25 mouse cellular contexts compared by ENCODE assay signal in the genomic region with DNA sequence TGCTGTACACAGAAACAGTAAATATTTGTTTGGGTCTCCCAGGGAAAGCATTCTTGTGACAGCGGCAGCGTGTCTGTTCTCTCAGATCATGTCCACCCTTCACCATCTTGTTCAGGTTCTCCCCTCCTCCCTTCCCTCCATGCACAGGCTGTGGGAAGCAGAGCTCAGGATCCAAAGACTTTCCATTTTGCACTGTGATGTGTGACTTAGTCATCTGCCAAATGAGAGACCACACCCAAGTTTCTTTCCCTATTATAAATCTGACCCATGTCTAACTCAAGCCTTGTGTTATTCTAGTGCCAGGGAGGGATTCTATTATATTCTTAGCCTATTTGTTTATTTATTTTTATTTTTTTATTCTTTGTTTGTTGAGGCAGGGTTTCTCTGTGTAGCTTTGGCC. TPM values are rescaled to one million over a fixed set of nuclear protein-coding genes. Genes with fewer than 3 reads are reported as not detected.
DNase-seq lines count a peak whose midpoint lies in the region; ATAC-seq and TF ChIP-seq lines count a peak whose summit lies in the region.
"Had no signal": no experiment of that assay in that cellular context is flagged by ENCODE, and none has a peak within 500 bp of the region (broad histone marks: within the 10 kb centered on the region; RNA-seq: fewer than 3 reads in every experiment).

No protein-coding gene starts in this region.

- no peak for ATAC-seq in liver, embryonic 15.5 days (ENCODE audit: insufficient read depth)
- no peak for ATAC-seq in stomach, embryonic 16.5 days (ENCODE audit: insufficient read depth, low FRiP score)
- ATAC-seq: CD4-positive, CD25-positive, alpha-beta regulatory T cell, adult 4 months; forebrain, embryonic 13.5 days; hindbrain, embryonic 16.5 days; intestine, postnatal 0 days; midbrain, embryonic 13.5 days had no signal

- H3K9ac ChIP-seq in liver, embryonic 15.5 days: no peak overlapping the region
- no peak overlapping the region for H3K9ac ChIP-seq in stomach, embryonic 16.5 days (ENCODE audit: low read length)
- H3K9ac ChIP-seq: forebrain, embryonic 13.5 days; limb, embryonic 15.5 days; midbrain, embryonic 13.5 days; stomach, embryonic 15.5 days had no signal

- intact Hi-C loops in gastrocnemius, adult 2 months (cut with DNase I): loop anchor here (2.0 kb wide), 1 partner anchor 114 kb away; no protein-coding TSS in a partner anchor
- intact Hi-C loops in gastrocnemius, postnatal 36 days (cut with DNase I): no loop called here

- no peaks in the 10 kb centered on the region for H3K27me3 ChIP-seq in liver, embryonic 15.5 days
- H3K27me3 ChIP-seq in stomach, embryonic 16.5 days (ENCODE audit: control insufficient read depth, insufficient read depth, low read length): no peaks in the 10 kb centered on the region
- H3K27me3 ChIP-seq: forebrain, embryonic 13.5 days; limb, embryonic 15.5 days; midbrain, embryonic 13.5 days; neural tube, embryonic 15.5 days; stomach, embryonic 15.5 days had no signal

- no peak overlapping the region for H3K4me2 ChIP-seq in liver, embryonic 15.5 days
- H3K4me2 ChIP-seq in stomach, embryonic 16.5 days (ENCODE audit: low read depth, low read length): no peak overlapping the region
- H3K4me2 ChIP-seq: forebrain, embryonic 13.5 days; limb, embryonic 15.5 days; midbrain, embryonic 13.5 days; neural tube, embryonic 15.5 days; stomach, embryonic 15.5 days had no signal

- H3K36me3 ChIP-seq in liver, embryonic 15.5 days (replicated peaks): peaks cover 11% of the 10 kb centered on the region
- H3K36me3 ChIP-seq in stomach, embryonic 16.5 days (ENCODE audit: control insufficient read depth, insufficient read depth, low read length): no peaks in the 10 kb centered on the region
- H3K36me3 ChIP-seq: stomach, embryonic 15.5 days had no signal

- no peak for TF ChIP-seq CTCF in gastrocnemius, adult 2 months (IDR thresholded peaks at IDR 0.05)

- peaks cover 92% of the 10 kb centered on the region for H3K4me1 ChIP-seq in liver, embryonic 15.5 days (replicated peaks)
- peaks cover 39% of the 10 kb centered on the region for H3K4me1 ChIP-seq in stomach, embryonic 16.5 days (ENCODE audit: control insufficient read depth, insufficient read depth, low read length)

- H3K27ac ChIP-seq in gastrocnemius, adult 2 months: peak overlapping the region; percentile 9
- peak overlapping the region; percentile 93 for H3K27ac ChIP-seq in liver, embryonic 15.5 days (replicated peaks)
- peak overlapping the region; percentile 41 for H3K27ac ChIP-seq in stomach, embryonic 16.5 days (ENCODE audit: low read length)
- H3K27ac ChIP-seq: forebrain, embryonic 13.5 days; limb, embryonic 10.5 days; limb, embryonic 15.5 days; neural tube, embryonic 15.5 days; stomach, embryonic 15.5 days had no signal

- 86% methylated on average over 2 of the region's 2 CpGs for WGBS in liver, embryonic 15.5 days (ENCODE audit: insufficient replicate concordance)
- 67% methylated on average over 2 of the region's 2 CpGs for WGBS in stomach, embryonic 16.5 days

- no peak for DNase-seq in gastrocnemius, adult 2 months
- DNase-seq in gastrocnemius, postnatal 36 days: no peak
- DNase-seq in 3134 (ENCODE audit: extremely low read depth, insufficient read length, low spot score): peak; percentile 39
- DNase-seq in cerebellum, postnatal 10 days: no peak
- DNase-seq in frontal cortex, postnatal 14 days (ENCODE audit: low spot score in 2 of 2): no peak
- DNase-seq: adrenal gland, postnatal 25 days; cerebellum, adult 9-11 months; kidney, postnatal 10 days; layer of hippocampus, postnatal 36 days; lung, postnatal 4 days; retina, postnatal 1 day; right cerebral cortex, postnatal 14 days; thymus, adult 18-20 months; thymus, postnatal 25 days had no signal

- no peaks in the 10 kb centered on the region for H3K9me3 ChIP-seq in liver, embryonic 15.5 days (replicated peaks)
- H3K9me3 ChIP-seq in stomach, embryonic 16.5 days (replicated peaks; ENCODE audit: control insufficient read depth, low read length): no peaks in the 10 kb centered on the region
- H3K9me3 ChIP-seq: forebrain, embryonic 13.5 days; limb, embryonic 10.5 days; limb, embryonic 15.5 days; midbrain, embryonic 13.5 days; neural tube, embryonic 15.5 days; stomach, embryonic 15.5 days had no signal

- H3K4me3 ChIP-seq in gastrocnemius, adult 2 months: no peak overlapping the region
- H3K4me3 ChIP-seq in liver, embryonic 15.5 days (replicated peaks): no peak overlapping the region
- H3K4me3 ChIP-seq in stomach, embryonic 16.5 days (replicated peaks; ENCODE audit: low read length): no peak overlapping the region
- H3K4me3 ChIP-seq: forebrain, embryonic 13.5 days; limb, embryonic 10.5 days; limb, embryonic 15.5 days; midbrain, embryonic 13.5 days; neural tube, embryonic 15.5 days; stomach, embryonic 15.5 days had no signal

RNA-seq across cellular contexts. Expression of gene Ap5s1, which starts 1.5 kb away (rescaled TPM):
- 10 to 100 TPM; 15.6 to 21.0 TPM for total RNA-seq in gastrocnemius, adult 2 months (2021)
- 10 to 100 TPM; 13.9 to 15.0 TPM for total RNA-seq in gastrocnemius, postnatal 36 days (2021)
- polyA plus RNA-seq in liver, embryonic 15.5 days (2015; fragmentation: Nextera tagmentation; extraction: Ambion mirVana): 16.6 and 18.3 TPM in 2 replicates
- polyA plus RNA-seq in stomach, embryonic 16.5 days (2015; fragmentation: Nextera tagmentation; extraction: Ambion mirVana): 25.7 and 26.4 TPM in 2 replicates

RNA-seq across cellular contexts. Expression of gene Spef1, which starts 21.3 kb away (rescaled TPM):
- 1 to 10 TPM; 1.3 to 1.6 TPM for total RNA-seq in gastrocnemius, adult 2 months (2021)
- total RNA-seq in gastrocnemius, postnatal 36 days (2021): 1 to 10 TPM; 1.2 to 2.0 TPM
- polyA plus RNA-seq in liver, embryonic 15.5 days (2015; fragmentation: Nextera tagmentation; extraction: Ambion mirVana): 1.6 and 1.8 TPM in 2 replicates
- polyA plus RNA-seq in stomach, embryonic 16.5 days (2015; fragmentation: Nextera tagmentation; extraction: Ambion mirVana): 3.6 and 4.8 TPM in 2 replicates

RNA-seq across cellular contexts. Expression of gene Cdc25b, which starts 21.6 kb away (rescaled TPM):
- 1 to 10 TPM; 1.5 TPM for total RNA-seq in gastrocnemius, adult 2 months (2021)
- 1 to 10 TPM; 1.8 to 2.2 TPM for total RNA-seq in gastrocnemius, postnatal 36 days (2021)
- 236 and 279 TPM in 2 replicates for polyA plus RNA-seq in liver, embryonic 15.5 days (2015; fragmentation: Nextera tagmentation; extraction: Ambion mirVana)
- 72.3 and 72.8 TPM in 2 replicates for polyA plus RNA-seq in stomach, embryonic 16.5 days (2015; fragmentation: Nextera tagmentation; extraction: Ambion mirVana)

RNA-seq across cellular contexts. Expression of gene Mavs, which starts 25.5 kb away (rescaled TPM):
- total RNA-seq in gastrocnemius, adult 2 months (2021): 10 to 100 TPM; 40.0 to 56.9 TPM
- 10 to 100 TPM; 35.9 to 58.0 TPM for total RNA-seq in gastrocnemius, postnatal 36 days (2021)
- 29.8 and 33.5 TPM in 2 replicates for polyA plus RNA-seq in liver, embryonic 15.5 days (2015; fragmentation: Nextera tagmentation; extraction: Ambion mirVana)
- polyA plus RNA-seq in stomach, embryonic 16.5 days (2015; fragmentation: Nextera tagmentation; extraction: Ambion mirVana): 23.7 and 29.3 TPM in 2 replicates

RNA-seq across cellular contexts. Expression of gene Cenpb, which starts 28.5 kb away (rescaled TPM):
- total RNA-seq in gastrocnemius, adult 2 months (2021): 10 to 100 TPM; 67.7 to 70.1 TPM
- total RNA-seq in gastrocnemius, postnatal 36 days (2021): 10 to 100 TPM; 63.9 to 64.3 TPM
- 4.1 and 5.4 TPM in 2 replicates for polyA plus RNA-seq in liver, embryonic 15.5 days (2015; fragmentation: Nextera tagmentation; extraction: Ambion mirVana)
- polyA plus RNA-seq in stomach, embryonic 16.5 days (2015; fragmentation: Nextera tagmentation; extraction: Ambion mirVana): 9.2 and 10.4 TPM in 2 replicates

Comparison
In these comparisons a context has a peak if more than half of its experiments do, and no peak if none do; other contexts are left out.
1. H3K27ac ChIP-seq: peak in every context shown above with its lines; median percentile 93 in liver, embryonic 15.5 days; 41 in stomach, embryonic 16.5 days; 9 in gastrocnemius, adult 2 months.